24 mouse cellular contexts compared by ENCODE assay signal in the genomic region with DNA sequence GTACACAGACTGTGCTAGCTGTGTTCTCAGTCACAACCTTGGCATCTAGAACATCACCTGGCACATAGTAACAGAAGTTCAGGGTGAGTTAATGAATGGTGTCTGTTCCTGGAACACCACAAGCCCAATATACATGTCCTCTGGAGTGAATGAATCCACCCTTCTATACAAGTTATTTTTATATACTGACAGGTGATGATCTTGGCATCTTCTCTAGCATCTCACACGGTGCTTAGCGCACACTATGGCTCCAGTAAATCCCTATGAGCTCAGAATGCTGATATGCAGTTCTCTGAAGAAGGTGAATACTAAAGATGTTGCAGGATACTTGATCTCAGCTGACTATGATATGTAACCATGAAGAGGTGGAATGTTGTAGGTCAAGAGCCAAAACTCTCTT. TPM values are rescaled to one million over a fixed set of nuclear protein-coding genes. Genes with fewer than 3 reads are reported as not detected.
"Had no signal": no experiment of that assay in that cellular context is flagged by ENCODE, and none has a peak within 500 bp of the region (broad histone marks: within the 10 kb centered on the region; RNA-seq: fewer than 3 reads in every experiment).

No protein-coding gene starts in this region.

- ATAC-seq: liver, postnatal 0 days; lung, postnatal 0 days; midbrain, embryonic 13.5 days; midbrain, embryonic 15.5 days had no signal

- H3K4me2 ChIP-seq: lung, embryonic 15.5 days; midbrain, embryonic 11.5 days; midbrain, embryonic 13.5 days; midbrain, embryonic 15.5 days; neural tube, embryonic 13.5 days; neural tube, embryonic 15.5 days; stomach, embryonic 15.5 days had no signal

- H3K27me3 ChIP-seq: lung, embryonic 15.5 days; midbrain, embryonic 13.5 days; midbrain, embryonic 15.5 days; neural tube, embryonic 13.5 days; neural tube, embryonic 15.5 days; stomach, embryonic 15.5 days had no signal

- H3K9ac ChIP-seq: liver, postnatal 0 days; lung, embryonic 15.5 days; midbrain, embryonic 13.5 days; midbrain, embryonic 15.5 days; neural tube, embryonic 13.5 days; neural tube, embryonic 15.5 days; stomach, embryonic 15.5 days had no signal

- H3K36me3 ChIP-seq: lung, embryonic 15.5 days; midbrain, embryonic 13.5 days; midbrain, embryonic 15.5 days; neural tube, embryonic 13.5 days; neural tube, embryonic 15.5 days; stomach, embryonic 15.5 days had no signal

- H3K4me1 ChIP-seq: midbrain, embryonic 13.5 days; midbrain, embryonic 15.5 days; neural tube, embryonic 13.5 days; neural tube, embryonic 15.5 days; stomach, embryonic 15.5 days had no signal

- H3K27ac ChIP-seq: lung, embryonic 15.5 days; macrophage; midbrain, embryonic 13.5 days; midbrain, embryonic 15.5 days; neural tube, embryonic 13.5 days; neural tube, embryonic 15.5 days; stomach, embryonic 15.5 days; stomach, postnatal 0 days had no signal

- DNase-seq: liver, postnatal 0 days; lung, adult 2 months; lung, postnatal 14 days; lung, postnatal 36 days; retina, postnatal 1 day; right cerebral cortex, adult 18-20 months; right cerebral cortex, postnatal 25 days; right cerebral cortex, postnatal 4 days; thymus, adult 2 months; thymus, postnatal 25 days had no signal

- H3K9me3 ChIP-seq: lung, embryonic 15.5 days; midbrain, embryonic 13.5 days; midbrain, embryonic 15.5 days; neural tube, embryonic 13.5 days; neural tube, embryonic 15.5 days; stomach, embryonic 15.5 days had no signal

- H3K4me3 ChIP-seq: lung, embryonic 15.5 days; megakaryocyte, embryonic 14.5 days; midbrain, embryonic 13.5 days; midbrain, embryonic 15.5 days; neural tube, embryonic 13.5 days; neural tube, embryonic 15.5 days; stomach, embryonic 15.5 days had no signal

RNA-seq across cellular contexts. Expression of a gene that starts 24.4 kb away (rescaled TPM):
- total RNA-seq: megakaryocyte progenitor cell, adult 5-6 weeks; monocyte, adult 5-6 weeks had no signal
- polyA plus RNA-seq: macrophage; midbrain, embryonic 13.5 days had no signal

RNA-seq across cellular contexts. Expression of a gene that starts 24.4 kb away (rescaled TPM):
- total RNA-seq: megakaryocyte progenitor cell, adult 5-6 weeks; monocyte, adult 5-6 weeks had no signal
- polyA plus RNA-seq: macrophage; neural tube, embryonic 13.5 days; testis, adult 2 months had no signal

RNA-seq across cellular contexts. Expression of a gene that starts 45.8 kb away (rescaled TPM):
- total RNA-seq: megakaryocyte progenitor cell, adult 5-6 weeks had no signal
- polyA plus RNA-seq: macrophage had no signal
